Mouse (Mus musculus) stomach, embryonic 15.5 days (tissue): ENCODE measurements around the gene Gopc. TPM values are rescaled to one million over a fixed set of nuclear protein-coding genes. Genes with fewer than 3 reads are reported as not detected.
"Not testable (repeated sequence)": the region's sequence is repeated elsewhere in the genome, so short reads cannot be mapped to it uniquely, and the experiment has no call there.

Experiments used
- ATAC-seq: fragments of 200-750 bp; cut with Nextera tagmentation; 2 replicates; pipeline ENCODE4 v1.8.0; 2017; ENCODE audit warnings: low read depth, moderate number of reproducible peaks, moderate TSS enrichment; ENCODE audit not compliant: insufficient read depth, low FRiP score
- H3K27ac ChIP-seq: fragments of 300-500 bp; sonication (generic); 2 replicates; pipeline ENCODE4 v1.5.1; 2015; ENCODE audit warnings: mild to moderate bottlenecking, inconsistent platforms
- H3K27me3 ChIP-seq: fragments of 300-500 bp; sonication (generic); replicated peaks from 2 replicates; pipeline ENCODE4 v1.6.1; 2015; ENCODE audit warnings: inconsistent platforms
- H3K36me3 ChIP-seq: fragments of 300-500 bp; sonication (generic); 2 replicates; pipeline ENCODE4 v1.6.1; 2015; ENCODE audit warnings: inconsistent platforms
- H3K4me1 ChIP-seq: fragments of 300-500 bp; sonication (generic); 2 replicates; pipeline ENCODE4 v1.6.1; 2015; ENCODE audit warnings: inconsistent platforms
- H3K4me2 ChIP-seq: fragments of 300-500 bp; sonication (generic); 2 replicates; pipeline ENCODE4 v1.6.1; 2015; ENCODE audit warnings: mild to moderate bottlenecking, inconsistent platforms
- H3K4me3 ChIP-seq: fragments of 300-500 bp; sonication (generic); replicated peaks from 2 replicates; pipeline ENCODE4 v1.5.1; 2015; ENCODE audit warnings: inconsistent platforms
- H3K9ac ChIP-seq: fragments of 300-500 bp; sonication (generic); 2 replicates; pipeline ENCODE4 v1.6.1; 2015; ENCODE audit warnings: inconsistent platforms
- H3K9me3 ChIP-seq: fragments of 300-500 bp; sonication (generic); 2 replicates; pipeline ENCODE4 v1.6.1; 2016; ENCODE audit warnings: inconsistent platforms
- WGBS: fragments of 180-500 bp; shearing (Covaris S2); methylation state at CpG from one replicate; pipeline ENCODE4 v1.1.7; 2015; 5-methylcytosine and 5-hydroxymethylcytosine counted together
- polyA plus RNA-seq: library from polyadenylated mRNA; unstranded; fragments of >200 nt; fragmentation: Nextera tagmentation; extraction: Ambion mirVana; gene quantifications from 2 replicates; pipeline ENCODE4 v1.2.1, GENCODE M21; 2015

The Gopc gene
- polyA plus RNA-seq, 1 experiment from 2014 or later = 19.8 TPM

- not testable (repeated sequence) for H3K36me3 ChIP-seq, H3K9me3 ChIP-seq, H3K4me1 ChIP-seq, H3K27ac ChIP-seq, H3K27me3 ChIP-seq, H3K4me2 ChIP-seq, ATAC-seq, H3K4me3 ChIP-seq, H3K9ac ChIP-seq
- WGBS = 79% methylated on average over 1 of the region's 1 CpGs
Observed at GRCm38 (mm10) chr10:52292391-52292790, 89.5 kb downstream of the Gopc start.

DNA sequence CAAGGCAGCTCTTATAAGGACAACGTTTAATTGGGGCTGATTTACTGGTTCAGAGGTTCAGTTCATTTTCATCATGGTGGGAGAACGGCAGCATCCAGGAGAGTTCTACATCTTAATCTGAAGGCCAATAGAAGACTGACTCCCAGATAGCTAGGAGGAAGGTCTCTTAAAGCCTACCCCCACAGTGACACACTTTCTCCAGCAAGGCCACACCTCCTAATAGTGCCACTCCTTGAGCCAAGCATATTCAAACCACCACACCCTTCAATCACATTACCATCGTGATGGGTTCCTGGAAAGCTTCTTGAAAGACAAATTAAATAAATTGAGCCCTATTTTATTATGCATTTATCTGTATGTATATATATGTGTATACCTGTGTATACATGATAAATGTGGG, 92.7 kb downstream of the Gopc start:
- WGBS = 86% methylated on average over 3 of the region's 3 CpGs
- Histone ChIP-seq H3K4me3 (no peak overlapping the region), H3K36me3 (no peaks in the 10 kb centered on the region), H3K9ac (no peak overlapping the region), H3K27ac (no peak overlapping the region), H3K27me3 (no peaks in the 10 kb centered on the region), H3K4me2 (no peak overlapping the region), H3K9me3 (no peaks in the 10 kb centered on the region), H3K4me1 (no peaks in the 10 kb centered on the region)
- no peak for ATAC-seq

- 85% methylated on average over 5 of the region's 5 CpGs for WGBS
- Histone ChIP-seq H3K4me3 (no peak overlapping the region), H3K36me3 (no peaks in the 10 kb centered on the region), H3K9me3 (no peaks in the 10 kb centered on the region), H3K4me2 (no peak overlapping the region), H3K27ac (no peak overlapping the region), H3K9ac (no peak overlapping the region), H3K27me3 (no peaks in the 10 kb centered on the region), H3K4me1 (no peaks in the 10 kb centered on the region)
- no peak for ATAC-seq
Observed at GRCm38 (mm10) chr10:52287852-52288533, 93.9 kb downstream of the Gopc start.

Other genes starting within 250 kb of the Gopc start
- gene Ros1, start 186.9 kb downstream of the Gopc start, polyA plus RNA-seq = 0.62 and 1.1 TPM in 2 replicates
- gene Dcbld1, start 148.5 kb downstream of the Gopc start, polyA plus RNA-seq = 34.4 and 43.8 TPM in 2 replicates
- not detected in 2 replicates for gene Gm26741, start 23.4 kb downstream of the Gopc start, polyA plus RNA-seq
- gene Nepn, start 6.8 kb upstream of the Gopc start, polyA plus RNA-seq = 15.5 and 35.6 TPM in 2 replicates
- 14.6 and 16.4 TPM in 2 replicates for gene Nus1, start 35.4 kb upstream of the Gopc start, polyA plus RNA-seq